Mouse (Mus musculus): Measurements from ENCODE around the gene Slc7a5. TPM values are rescaled to one million over a fixed set of nuclear protein-coding genes. Genes with fewer than 3 reads are reported as not detected.

Slc7a5 gene
- 33.7 TPM for polyA plus RNA-seq (2017; shearing (Covaris generic))

DNA sequence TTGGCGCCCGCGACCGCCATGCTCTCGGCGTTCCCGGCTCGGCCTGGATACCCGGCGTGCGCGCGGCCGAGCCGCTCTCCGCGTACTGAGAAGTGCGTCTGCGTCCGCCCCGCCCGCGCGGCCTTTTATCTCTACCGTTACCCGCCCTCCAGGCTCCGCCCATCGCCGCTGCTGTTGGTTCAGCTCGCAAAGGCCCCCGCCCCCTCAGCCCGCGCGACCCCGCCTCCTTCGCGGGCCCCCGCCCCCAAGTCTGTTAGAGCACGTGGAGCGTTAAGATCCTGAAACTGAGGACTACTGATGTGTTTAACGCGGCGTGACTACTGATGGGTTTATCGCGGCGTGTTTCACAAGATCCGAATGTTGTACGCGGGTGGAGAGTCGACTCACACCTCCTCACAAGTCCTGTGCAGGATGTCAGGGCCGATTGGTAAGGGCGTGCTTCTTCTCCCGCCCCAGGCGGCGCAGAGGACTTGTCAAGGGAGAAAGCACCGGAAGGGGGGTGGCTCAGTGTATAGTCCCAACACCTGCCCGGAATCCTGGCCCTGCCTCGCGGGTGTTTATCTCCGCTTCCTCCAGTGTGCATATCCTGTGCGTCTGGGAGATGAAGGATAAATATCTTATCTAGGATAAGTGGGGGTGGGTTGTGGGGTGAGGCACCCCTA lies at the start of gene Slc7a5:
Slc7a5 (minus strand) TSS at position 108 of the 662 bp plus-strand sequence.

DNA sequence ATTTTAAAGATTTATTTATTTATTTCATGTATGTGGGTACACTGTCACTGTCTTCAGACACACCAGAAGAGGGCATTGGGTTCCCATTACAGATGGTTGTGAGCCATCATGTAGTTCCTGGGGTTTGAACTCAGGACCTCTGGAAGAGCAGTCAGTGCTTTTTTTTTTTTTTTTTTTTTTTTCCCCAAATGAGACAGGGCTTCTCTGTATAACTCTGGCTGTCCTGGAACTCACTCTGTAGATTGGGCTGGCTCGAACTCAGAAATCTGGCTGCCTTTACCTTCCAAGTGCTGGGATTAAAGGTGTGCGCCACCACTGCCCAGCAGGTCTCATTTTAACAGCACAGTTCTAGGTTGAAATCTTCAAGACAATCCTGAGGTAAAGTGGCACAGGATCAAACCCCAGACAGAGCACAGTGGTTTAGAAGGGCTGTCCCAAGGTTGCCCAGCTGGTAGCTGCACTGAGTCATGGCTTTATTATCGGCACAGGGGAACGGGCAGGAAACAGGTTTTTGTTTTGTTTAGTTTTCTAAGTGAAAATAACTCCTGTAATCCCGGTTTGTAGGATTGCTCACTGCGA lies 41.8 kb upstream of the Slc7a5 start, which contains the start of gene Banp:
Banp (plus strand) TSS at position 529 of the 579 bp plus-strand sequence.

DNA sequence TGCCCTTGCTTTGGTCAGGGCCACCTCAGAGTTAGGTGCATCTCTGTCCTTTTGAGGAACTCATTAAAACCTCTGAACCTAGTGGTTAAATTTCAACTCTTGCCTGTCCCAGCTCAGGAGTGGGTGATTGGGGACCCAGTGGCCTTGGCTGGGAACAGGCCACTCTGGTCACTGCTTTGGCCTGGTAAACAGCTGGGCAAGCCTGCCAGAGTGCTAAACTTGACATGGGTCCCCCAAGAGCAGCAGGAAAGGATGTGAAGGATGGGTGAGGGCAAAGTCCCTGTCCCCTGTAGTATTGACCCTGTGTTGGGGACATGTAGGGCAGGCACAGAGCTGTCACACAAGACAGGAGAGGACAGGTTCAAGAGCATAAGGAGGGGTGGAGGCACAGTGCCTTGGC lies 37.3 kb upstream of the Slc7a5 start, which contains the start of gene Car5a:
Car5a (minus strand) TSS at position 74 of the 400 bp plus-strand sequence.

Other genes starting within 250 kb of the Slc7a5 start
- gene Jph3, start 178.1 kb downstream of the Slc7a5 start, polyA plus RNA-seq (2017; shearing (Covaris generic)) = 0.56 TPM
- gene Klhdc4, start 78.1 kb downstream of the Slc7a5 start, polyA plus RNA-seq (2017; shearing (Covaris generic)) = 42.4 TPM
- gene Car5a, start 37.2 kb upstream of the Slc7a5 start, polyA plus RNA-seq (2017; shearing (Covaris generic)) = not detected
- gene Banp, start 42.1 kb upstream of the Slc7a5 start, polyA plus RNA-seq (2017; shearing (Covaris generic)) = 29.2 TPM

Data from effector memory CD4-positive, alpha-beta T cell, adult 7 months (primary cell).